Mouse (Mus musculus): ENCODE measurements around the gene Sult6b1. TPM values are rescaled to one million over a fixed set of nuclear protein-coding genes. Genes with fewer than 3 reads are reported as not detected.

Gene Sult6b1
- 0.12 and 0.18 TPM in 2 replicates for polyA plus RNA-seq (2015; fragmentation: Nextera tagmentation; extraction: Ambion mirVana)

- no peaks in the 10 kb centered on the region for H3K4me1 ChIP-seq (ENCODE audit: control insufficient read depth, insufficient read depth, low read length)
- H3K9me3 ChIP-seq (ENCODE audit: control insufficient read depth, low read length), result no peaks in the 10 kb centered on the region
- no peaks in the 10 kb centered on the region for H3K36me3 ChIP-seq (ENCODE audit: control insufficient read depth, insufficient read depth, low read length)
- no peaks in the 10 kb centered on the region for H3K27me3 ChIP-seq (replicated peaks; ENCODE audit: control insufficient read depth, insufficient read depth, low read length)
- WGBS, result 87% methylated on average over 5 of the region's 5 CpGs
- no peak within 1 kb of the TSS for H3K4me2 ChIP-seq (ENCODE audit: low read depth, low read length)
- no peak within 1 kb of the TSS for H3K27ac ChIP-seq (ENCODE audit: low read length)
- ATAC-seq, result no peak
- no peak within 1 kb of the TSS for H3K4me3 ChIP-seq (ENCODE audit: low read length)
- H3K9ac ChIP-seq (ENCODE audit: low read depth, low read length), result no peak within 1 kb of the TSS
Observed at GRCm38 (mm10) chr17:78906892-78907291, at the start of gene Sult6b1. Gene Sult6b1, minus strand, starts transcription at chr17:78906992.

- Histone ChIP-seq H3K4me2 (ENCODE audit: low read depth, low read length) (no peak overlapping the region), H3K9ac (ENCODE audit: low read depth, low read length) (no peak overlapping the region), H3K27me3 (replicated peaks; ENCODE audit: control insufficient read depth, insufficient read depth, low read length) (no peaks in the 10 kb centered on the region), H3K27ac (ENCODE audit: low read length) (no peak overlapping the region), H3K4me1 (ENCODE audit: control insufficient read depth, insufficient read depth, low read length) (no peaks in the 10 kb centered on the region), H3K36me3 (ENCODE audit: control insufficient read depth, insufficient read depth, low read length) (peaks cover 7% of the 10 kb centered on the region), H3K4me3 (ENCODE audit: low read length) (no peak overlapping the region), H3K9me3 (ENCODE audit: control insufficient read depth, low read length) (no peaks in the 10 kb centered on the region)
- no peak for ATAC-seq
- WGBS, result 70% methylated on average over 8 of the region's 8 CpGs
Observed at GRCm38 (mm10) chr17:78953240-78953639, 46.4 kb upstream of the Sult6b1 start.

GRCm38 (mm10) chr17:78952070-78952469 is 45.3 kb upstream of the Sult6b1 start:
- ATAC-seq, result no peak

DNA sequence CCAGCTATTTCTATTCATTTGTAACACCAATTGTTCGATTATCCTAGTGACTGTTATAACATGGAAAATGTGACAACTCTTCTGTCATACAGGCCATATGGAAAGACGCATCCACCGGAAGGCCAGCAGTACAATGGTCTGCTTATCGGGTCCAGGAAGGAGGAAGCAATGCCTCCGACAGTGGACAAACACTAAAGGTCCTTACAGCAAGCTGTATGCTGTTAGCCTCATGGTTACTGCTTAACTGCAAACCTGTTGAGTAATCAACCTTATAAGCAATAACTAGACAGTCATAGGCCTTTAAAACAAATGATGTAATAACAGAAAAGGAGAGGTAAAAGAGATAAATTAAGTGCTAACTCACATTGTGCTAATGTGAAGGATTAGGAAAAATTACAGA is 44.4 kb upstream of the Sult6b1 start:
- Histone ChIP-seq H3K9ac (ENCODE audit: low read depth, low read length) (no peak overlapping the region), H3K27me3 (replicated peaks; ENCODE audit: control insufficient read depth, insufficient read depth, low read length) (no peaks in the 10 kb centered on the region), H3K4me2 (ENCODE audit: low read depth, low read length) (no peak overlapping the region), H3K4me1 (ENCODE audit: control insufficient read depth, insufficient read depth, low read length) (no peaks in the 10 kb centered on the region), H3K4me3 (ENCODE audit: low read length) (no peak overlapping the region), H3K27ac (ENCODE audit: low read length) (no peak overlapping the region), H3K36me3 (ENCODE audit: control insufficient read depth, insufficient read depth, low read length) (peaks cover 7% of the 10 kb centered on the region), H3K9me3 (ENCODE audit: control insufficient read depth, low read length) (no peaks in the 10 kb centered on the region)
- no peak for ATAC-seq
- WGBS, result 89% methylated on average over 5 of the region's 5 CpGs

More at GRCm38 (mm10) chr17:78952070-78952469, 45.3 kb upstream of the Sult6b1 start:
- no peak overlapping the region for H3K9ac ChIP-seq (ENCODE audit: low read depth, low read length)
- no peaks in the 10 kb centered on the region for H3K4me1 ChIP-seq (ENCODE audit: control insufficient read depth, insufficient read depth, low read length)
- H3K4me3 ChIP-seq (ENCODE audit: low read length), result no peak overlapping the region
- no peaks in the 10 kb centered on the region for H3K9me3 ChIP-seq (ENCODE audit: control insufficient read depth, low read length)
- H3K27me3 ChIP-seq (replicated peaks; ENCODE audit: control insufficient read depth, insufficient read depth, low read length), result no peaks in the 10 kb centered on the region
- 83% methylated on average over 5 of the region's 5 CpGs for WGBS
- peaks cover 7% of the 10 kb centered on the region for H3K36me3 ChIP-seq (ENCODE audit: control insufficient read depth, insufficient read depth, low read length)
- H3K27ac ChIP-seq (ENCODE audit: low read length), result no peak overlapping the region
- no peak overlapping the region for H3K4me2 ChIP-seq (ENCODE audit: low read depth, low read length)

GRCm38 (mm10) chr17:78942579-78942978 is 35.8 kb upstream of the Sult6b1 start:
- Histone ChIP-seq H3K4me3 (ENCODE audit: low read length) (no peak overlapping the region), H3K36me3 (ENCODE audit: control insufficient read depth, insufficient read depth, low read length) (no peaks in the 10 kb centered on the region), H3K27me3 (replicated peaks; ENCODE audit: control insufficient read depth, insufficient read depth, low read length) (no peaks in the 10 kb centered on the region), H3K9me3 (ENCODE audit: control insufficient read depth, low read length) (no peaks in the 10 kb centered on the region), H3K4me2 (ENCODE audit: low read depth, low read length) (no peak overlapping the region), H3K9ac (ENCODE audit: low read depth, low read length) (no peak overlapping the region), H3K27ac (ENCODE audit: low read length) (no peak overlapping the region), H3K4me1 (ENCODE audit: control insufficient read depth, insufficient read depth, low read length) (peaks cover 3% of the 10 kb centered on the region)
- ATAC-seq, result no peak
- WGBS, result 58% methylated on average over 11 of the region's 11 CpGs

- ATAC-seq, result no peak
- WGBS, result 93% methylated on average over 4 of the region's 4 CpGs
- no peak overlapping the region for H3K4me3 ChIP-seq (ENCODE audit: low read length)
- 0 out of 2 replicates have a peak, but pooled peaks cover 6% of the 10 kb centered on the region for H3K36me3 ChIP-seq (ENCODE audit: control insufficient read depth, insufficient read depth, low read length)
- no peak overlapping the region for H3K4me2 ChIP-seq (ENCODE audit: low read depth, low read length)
- H3K27ac ChIP-seq (ENCODE audit: low read length), result no peak overlapping the region
- H3K4me1 ChIP-seq (ENCODE audit: control insufficient read depth, insufficient read depth, low read length), result peaks cover 11% of the 10 kb centered on the region
- no peak overlapping the region for H3K9ac ChIP-seq (ENCODE audit: low read depth, low read length)
- no peaks in the 10 kb centered on the region for H3K27me3 ChIP-seq (replicated peaks; ENCODE audit: control insufficient read depth, insufficient read depth, low read length)
- no peaks in the 10 kb centered on the region for H3K9me3 ChIP-seq (ENCODE audit: control insufficient read depth, low read length)
Observed at GRCm38 (mm10) chr17:78938927-78939326, 32.1 kb upstream of the Sult6b1 start.

GRCm38 (mm10) chr17:78937229-78937853 is 30.5 kb upstream of the Sult6b1 start:
- Histone ChIP-seq H3K36me3 (ENCODE audit: control insufficient read depth, insufficient read depth, low read length) (0 out of 2 replicates have a peak, but pooled peaks cover 6% of the 10 kb centered on the region), H3K4me1 (ENCODE audit: control insufficient read depth, insufficient read depth, low read length) (peaks cover 16% of the 10 kb centered on the region), H3K27ac (ENCODE audit: low read length) (no peak overlapping the region), H3K27me3 (replicated peaks; ENCODE audit: control insufficient read depth, insufficient read depth, low read length) (no peaks in the 10 kb centered on the region), H3K4me3 (ENCODE audit: low read length) (peak overlapping the region; percentile 91), H3K9ac (ENCODE audit: low read depth, low read length) (peak overlapping the region; percentile 88), H3K4me2 (ENCODE audit: low read depth, low read length) (peak overlapping the region; percentile 83), H3K9me3 (ENCODE audit: control insufficient read depth, low read length) (no peaks in the 10 kb centered on the region)
- 8% methylated on average over 26 of the region's 26 CpGs for WGBS
- ATAC-seq, result peak; percentile 31; the same call in 1 of the 2 replicates

DNA sequence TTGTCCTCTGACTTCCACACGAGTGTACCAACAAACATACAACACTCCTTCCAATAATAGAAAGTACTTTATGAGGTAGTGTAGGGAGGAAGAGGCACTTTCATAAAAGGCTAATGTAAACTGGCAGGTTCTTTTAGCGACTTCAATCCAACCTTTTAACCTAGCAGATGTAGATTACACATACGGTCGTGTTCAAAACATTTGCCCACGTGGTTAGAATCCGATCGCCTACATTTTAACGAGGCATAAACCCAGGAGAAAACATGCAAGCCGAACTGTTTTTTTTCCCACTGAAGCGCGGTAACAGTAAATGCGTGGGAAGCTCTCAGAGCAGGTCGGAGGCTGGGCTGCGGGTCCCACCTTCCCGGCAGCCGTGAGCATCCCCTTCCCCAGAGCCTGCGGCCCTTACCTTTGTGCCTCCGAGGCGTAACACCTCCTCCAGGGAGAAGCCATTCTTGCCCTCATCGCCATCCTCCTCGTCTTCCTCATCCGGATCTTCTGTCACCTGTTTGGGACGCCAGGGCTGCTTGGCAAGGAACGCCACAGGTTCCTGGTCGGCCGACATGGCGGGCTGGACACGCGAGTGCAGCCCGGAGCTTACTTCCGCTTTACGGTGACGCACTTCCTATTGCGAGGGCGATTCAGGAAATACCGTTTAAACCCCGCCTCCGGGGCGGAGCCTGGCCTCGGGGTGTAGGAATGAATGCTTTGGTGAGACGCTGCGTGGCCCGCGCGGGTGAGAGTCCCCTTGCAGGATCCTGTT is 29.9 kb upstream of the Sult6b1 start, which contains the start of the genes Cebpz and Ndufaf7:
TSS of gene Cebpz (minus strand) at position 601 of the 763 bp plus-strand sequence.
TSS of gene Ndufaf7 (plus strand) at position 671 of the 763 bp plus-strand sequence.
- Histone ChIP-seq H3K4me1 (ENCODE audit: control insufficient read depth, insufficient read depth, low read length) (peaks cover 16% of the 10 kb centered on the region), H3K9me3 (ENCODE audit: control insufficient read depth, low read length) (no peaks in the 10 kb centered on the region), H3K4me3 (ENCODE audit: low read length) (peak within 1 kb of the TSS; percentile 91), H3K4me2 (ENCODE audit: low read depth, low read length) (peak within 1 kb of the TSS; percentile 83), H3K27me3 (replicated peaks; ENCODE audit: control insufficient read depth, insufficient read depth, low read length) (no peaks in the 10 kb centered on the region), H3K36me3 (ENCODE audit: control insufficient read depth, insufficient read depth, low read length) (0 out of 2 replicates have a peak, but pooled peaks cover 10% of the 10 kb centered on the region), H3K9ac (ENCODE audit: low read depth, low read length) (peak within 1 kb of the TSS; percentile 88), H3K27ac (ENCODE audit: low read length) (0 out of 2 replicates have a peak within 1 kb of the TSS, but pooled peaks have one; percentile 29)
- WGBS, result under 1% methylated on average over 45 of the region's 45 CpGs
- peak; percentile 100 for ATAC-seq

- H3K9me3 ChIP-seq (ENCODE audit: control insufficient read depth, low read length), result no peaks in the 10 kb centered on the region
- H3K4me3 ChIP-seq (ENCODE audit: low read length), result peak overlapping the region; percentile 91
- no peak for ATAC-seq
- H3K4me2 ChIP-seq (ENCODE audit: low read depth, low read length), result peak overlapping the region; percentile 66
- H3K36me3 ChIP-seq (ENCODE audit: control insufficient read depth, insufficient read depth, low read length), result peaks cover 13% of the 10 kb centered on the region
- WGBS, result 84% methylated on average over 2 of the region's 2 CpGs
- no peak overlapping the region for H3K27ac ChIP-seq (ENCODE audit: low read length)
- H3K4me1 ChIP-seq (ENCODE audit: control insufficient read depth, insufficient read depth, low read length), result peaks cover 16% of the 10 kb centered on the region
- peak overlapping the region; percentile 88 for H3K9ac ChIP-seq (ENCODE audit: low read depth, low read length)
- no peaks in the 10 kb centered on the region for H3K27me3 ChIP-seq (replicated peaks; ENCODE audit: control insufficient read depth, insufficient read depth, low read length)
Observed at GRCm38 (mm10) chr17:78935857-78936256, 29.1 kb upstream of the Sult6b1 start.
